Mouse (Mus musculus) hindbrain, embryonic 12.5 days (tissue): ENCODE measurements at regions not wholly inside any gene's neighbourhood (a gene's known extent, or its start where the extent isn't known, plus 50 kb on each side); places are given as distances from the start of the nearest gene placed in this dataset.

ENCODE experiments used
- ATAC-seq: fragments of 200-750 bp; cut with Nextera tagmentation; 2 replicates; pipeline ENCODE4 v1.8.0; 2017; ENCODE audit warnings: moderate TSS enrichment; ENCODE audit not compliant: low FRiP score
- H3K27ac ChIP-seq: fragments of 300-500 bp; sonication (generic); 2 replicates; pipeline ENCODE4 v1.5.1; 2016; ENCODE audit warnings: mild to moderate bottlenecking
- H3K27me3 ChIP-seq: fragments of 300-500 bp; sonication (generic); 2 replicates; pipeline ENCODE4 v1.6.1; 2016; ENCODE audit warnings: mild to moderate bottlenecking
- H3K36me3 ChIP-seq: fragments of 300-500 bp; sonication (generic); 2 replicates; pipeline ENCODE4 v1.6.1; 2016; ENCODE audit warnings: mild to moderate bottlenecking
- H3K4me1 ChIP-seq: fragments of 300-500 bp; sonication (generic); 2 replicates; pipeline ENCODE4 v1.6.1; 2016
- H3K4me2 ChIP-seq: fragments of 300-500 bp; sonication (generic); replicated peaks from 2 replicates; pipeline ENCODE4 v1.6.1; 2016; ENCODE audit warnings: mild to moderate bottlenecking
- H3K4me3 ChIP-seq: fragments of 300-500 bp; sonication (generic); 2 replicates; pipeline ENCODE4 v1.5.1; 2016; ENCODE audit warnings: mild to moderate bottlenecking
- H3K9ac ChIP-seq: fragments of 300-500 bp; sonication (generic); 2 replicates; pipeline ENCODE4 v1.6.1; 2016; ENCODE audit warnings: mild to moderate bottlenecking, moderate library complexity
- H3K9me3 ChIP-seq: fragments of 300-500 bp; sonication (generic); replicated peaks from 2 replicates; pipeline ENCODE4 v1.6.1; 2016; ENCODE audit warnings: mild to moderate bottlenecking
- WGBS: fragments of 180-500 bp; shearing (Covaris S2); methylation state at CpG from one replicate; pipeline ENCODE4 v1.1.7; 2016; 5-methylcytosine and 5-hydroxymethylcytosine counted together

GRCm38 (mm10) chr8:109249691-109250090 is 244.1 kb upstream of the Pmfbp1 start:
- no peaks in the 10 kb centered on the region for H3K27me3 ChIP-seq
- H3K27ac ChIP-seq = peak overlapping the region; percentile 84
- peak overlapping the region; percentile 57 for H3K9ac ChIP-seq
- H3K9me3 ChIP-seq = no peaks in the 10 kb centered on the region
- no peaks in the 10 kb centered on the region for H3K36me3 ChIP-seq
- H3K4me2 ChIP-seq = peak overlapping the region; percentile 51
- no peak for ATAC-seq
- WGBS = 70% methylated on average over 9 of the region's 9 CpGs
- peak overlapping the region; percentile 38 for H3K4me3 ChIP-seq
- peaks cover 24% of the 10 kb centered on the region for H3K4me1 ChIP-seq

- no peaks in the 10 kb centered on the region for H3K27me3 ChIP-seq
- peaks cover 22% of the 10 kb centered on the region for H3K4me1 ChIP-seq
- 70% methylated on average over 8 of the region's 8 CpGs for WGBS
- peak overlapping the region; percentile 84 for H3K27ac ChIP-seq
- H3K9me3 ChIP-seq = peaks cover 7% of the 10 kb centered on the region; the same call in 1 of the 2 replicates
- peak overlapping the region; percentile 38 for H3K4me3 ChIP-seq
- H3K4me2 ChIP-seq = peak overlapping the region; percentile 51
- H3K36me3 ChIP-seq = no peaks in the 10 kb centered on the region
- ATAC-seq = no peak
- peak overlapping the region; percentile 57 for H3K9ac ChIP-seq
Measured at GRCm38 (mm10) chr8:109250551-109250950, 243.3 kb upstream of the Pmfbp1 start.

- H3K9me3 ChIP-seq = peaks cover 7% of the 10 kb centered on the region; the same call in 1 of the 2 replicates
- WGBS = 46% methylated on average over 24 of the region's 24 CpGs
- ATAC-seq = peak; percentile 91
- peak overlapping the region; percentile 51 for H3K4me2 ChIP-seq
- H3K4me3 ChIP-seq = peak overlapping the region; percentile 38
- no peaks in the 10 kb centered on the region for H3K27me3 ChIP-seq
- H3K9ac ChIP-seq = peak overlapping the region; percentile 57; the same call in 1 of the 2 replicates
- H3K27ac ChIP-seq = peak overlapping the region; percentile 84
- no peaks in the 10 kb centered on the region for H3K36me3 ChIP-seq
- H3K4me1 ChIP-seq = peaks cover 21% of the 10 kb centered on the region; the same call in 1 of the 2 replicates
Measured at GRCm38 (mm10) chr8:109251360-109251798, 242.4 kb upstream of the Pmfbp1 start.

- Histone ChIP-seq H3K27ac (peak overlapping the region; percentile 84), H3K9ac (no peak overlapping the region), H3K4me1 (peaks cover 17% of the 10 kb centered on the region; the same call in 1 of the 2 replicates), H3K4me2 (peak overlapping the region; percentile 51), H3K36me3 (no peaks in the 10 kb centered on the region), H3K9me3 (peaks cover 7% of the 10 kb centered on the region; the same call in 1 of the 2 replicates), H3K4me3 (no peak overlapping the region), H3K27me3 (no peaks in the 10 kb centered on the region)
- 45% methylated on average over 4 of the region's 4 CpGs for WGBS
- ATAC-seq = peak; percentile 30; the same call in 1 of the 2 replicates
Measured at GRCm38 (mm10) chr8:109252404-109252803, 241.4 kb upstream of the Pmfbp1 start.

GRCm38 (mm10) chr8:109279129-109279528 is 214.7 kb upstream of the Pmfbp1 start:
- H3K4me1 ChIP-seq = 0 out of 2 replicates have a peak, but pooled peaks cover 2% of the 10 kb centered on the region
- no peak for ATAC-seq
- H3K27me3 ChIP-seq = no peaks in the 10 kb centered on the region
- no peaks in the 10 kb centered on the region for H3K9me3 ChIP-seq
- 17% methylated on average over 5 of the region's 5 CpGs for WGBS
- H3K27ac ChIP-seq = no peak overlapping the region
- H3K4me2 ChIP-seq = no peak overlapping the region
- H3K9ac ChIP-seq = no peak overlapping the region
- H3K4me3 ChIP-seq = no peak overlapping the region
- H3K36me3 ChIP-seq = no peaks in the 10 kb centered on the region

GRCm38 (mm10) chr8:109280540-109280939 is 213.3 kb upstream of the Pmfbp1 start:
- Histone ChIP-seq H3K4me2 (no peak overlapping the region), H3K27ac (no peak overlapping the region), H3K9me3 (no peaks in the 10 kb centered on the region), H3K27me3 (no peaks in the 10 kb centered on the region), H3K36me3 (no peaks in the 10 kb centered on the region), H3K4me1 (0 out of 2 replicates have a peak, but pooled peaks cover 2% of the 10 kb centered on the region), H3K9ac (no peak overlapping the region), H3K4me3 (no peak overlapping the region)
- ATAC-seq = no peak
- WGBS = 85% methylated on average over 2 of the region's 2 CpGs

GRCm38 (mm10) chr8:109281598-109281997 is 212.2 kb upstream of the Pmfbp1 start:
- 80% methylated on average over 10 of the region's 10 CpGs for WGBS
- ATAC-seq = no peak

GRCm38 (mm10) chr8:109310670-109311386 is 183.0 kb upstream of the Pmfbp1 start:
- no peak overlapping the region for H3K9ac ChIP-seq
- no peak overlapping the region for H3K4me3 ChIP-seq
- WGBS = 47% methylated on average over 17 of the region's 17 CpGs
- ATAC-seq = 0 out of 2 replicates have a peak, but pooled peaks have one; percentile 55
- no peaks in the 10 kb centered on the region for H3K27me3 ChIP-seq
- peaks cover 38% of the 10 kb centered on the region for H3K4me1 ChIP-seq
- no peaks in the 10 kb centered on the region for H3K36me3 ChIP-seq
- H3K9me3 ChIP-seq = no peaks in the 10 kb centered on the region
- peak overlapping the region; percentile 15; the same call in 1 of the 2 replicates for H3K4me2 ChIP-seq
- peak overlapping the region; percentile 85 for H3K27ac ChIP-seq

More at GRCm38 (mm10) chr8:109281598-109281997, 212.2 kb upstream of the Pmfbp1 start:
- H3K27ac ChIP-seq = no peak overlapping the region
- no peak overlapping the region for H3K4me2 ChIP-seq
- H3K4me3 ChIP-seq = no peak overlapping the region
- H3K4me1 ChIP-seq = 0 out of 2 replicates have a peak, but pooled peaks cover 2% of the 10 kb centered on the region
- H3K9ac ChIP-seq = no peak overlapping the region
- no peaks in the 10 kb centered on the region for H3K9me3 ChIP-seq
- H3K27me3 ChIP-seq = no peaks in the 10 kb centered on the region
- H3K36me3 ChIP-seq = no peaks in the 10 kb centered on the region

- no peak overlapping the region for H3K4me3 ChIP-seq
- no peak overlapping the region for H3K9ac ChIP-seq
- no peaks in the 10 kb centered on the region for H3K36me3 ChIP-seq
- WGBS = 20% methylated on average over 17 of the region's 17 CpGs
- peak; percentile 44; the same call in 1 of the 2 replicates for ATAC-seq
- no peaks in the 10 kb centered on the region for H3K27me3 ChIP-seq
- H3K4me2 ChIP-seq = peak overlapping the region; percentile 12; the same call in 1 of the 2 replicates
- H3K4me1 ChIP-seq = peaks cover 38% of the 10 kb centered on the region
- H3K27ac ChIP-seq = peak overlapping the region; percentile 85
- H3K9me3 ChIP-seq = no peaks in the 10 kb centered on the region
Measured at GRCm38 (mm10) chr8:109311484-109312210, 182.2 kb upstream of the Pmfbp1 start.

- H3K9ac ChIP-seq = no peak overlapping the region
Measured at GRCm38 (mm10) chr8:109312731-109313130, 181.1 kb upstream of the Pmfbp1 start.

GRCm38 (mm10) chr8:109320955-109321354 is 172.9 kb upstream of the Pmfbp1 start:
- peak; percentile 68 for ATAC-seq
- Histone ChIP-seq H3K27me3 (no peaks in the 10 kb centered on the region), H3K4me1 (peaks cover 17% of the 10 kb centered on the region), H3K27ac (peak overlapping the region; percentile 82), H3K9me3 (no peaks in the 10 kb centered on the region), H3K4me3 (no peak overlapping the region), H3K4me2 (no peak overlapping the region), H3K9ac (no peak overlapping the region), H3K36me3 (no peaks in the 10 kb centered on the region)
- WGBS = 39% methylated on average over 11 of the region's 11 CpGs

More at GRCm38 (mm10) chr8:109312731-109313130, 181.1 kb upstream of the Pmfbp1 start:
- Histone ChIP-seq H3K9me3 (no peaks in the 10 kb centered on the region), H3K4me3 (no peak overlapping the region), H3K27me3 (no peaks in the 10 kb centered on the region), H3K36me3 (no peaks in the 10 kb centered on the region), H3K4me1 (peaks cover 40% of the 10 kb centered on the region), H3K4me2 (no peak overlapping the region), H3K27ac (peak overlapping the region; percentile 85)
- ATAC-seq = 0 out of 2 replicates have a peak, but pooled peaks have one; percentile 35
- WGBS = 2% methylated on average over 8 of the region's 8 CpGs

- no peak for ATAC-seq
- H3K36me3 ChIP-seq = no peaks in the 10 kb centered on the region
- H3K9ac ChIP-seq = no peak overlapping the region
- WGBS = 79% methylated on average over 2 of the region's 2 CpGs
- H3K27me3 ChIP-seq = no peaks in the 10 kb centered on the region
- H3K4me1 ChIP-seq = peaks cover 15% of the 10 kb centered on the region
- H3K9me3 ChIP-seq = no peaks in the 10 kb centered on the region
- no peak overlapping the region for H3K27ac ChIP-seq
- no peak overlapping the region for H3K4me3 ChIP-seq
- no peak overlapping the region for H3K4me2 ChIP-seq
Measured at GRCm38 (mm10) chr8:109323351-109323750, 170.5 kb upstream of the Pmfbp1 start.
